Mouse (Mus musculus) adipocyte (in vitro differentiated cells): ENCODE data around the gene Klc1.
A peak's percentile ranks its signal among the peaks of the same experiment; 100 is the strongest.

Experiments
- DNase-seq: peaks from one replicate; pipeline ENCODE4 v3.0.0-alpha.2; 2016; ENCODE audit warnings: low spot score

Klc1 gene

DNA sequence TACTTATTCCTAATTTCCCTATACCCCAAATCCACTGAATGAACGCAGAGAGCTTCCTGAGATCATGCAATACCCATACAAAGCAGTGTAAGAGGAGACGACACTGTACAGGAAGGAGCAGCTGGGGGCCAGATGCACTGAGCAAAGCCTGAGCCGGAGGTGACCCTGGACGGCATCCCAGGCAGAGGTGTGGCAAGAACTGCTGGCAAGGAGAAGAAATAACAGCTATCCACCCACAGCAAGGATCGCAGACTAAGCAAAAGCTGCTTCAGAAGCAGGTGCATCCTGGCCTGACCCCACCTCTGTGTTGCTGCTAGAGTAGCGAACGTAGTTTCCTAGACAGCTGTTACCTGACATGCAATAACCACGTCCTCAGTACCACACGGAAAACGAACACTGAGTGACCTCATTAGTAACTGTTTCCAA is 94.4 kb downstream of the Klc1 start:
- DNase-seq = peak; percentile 21

DNA sequence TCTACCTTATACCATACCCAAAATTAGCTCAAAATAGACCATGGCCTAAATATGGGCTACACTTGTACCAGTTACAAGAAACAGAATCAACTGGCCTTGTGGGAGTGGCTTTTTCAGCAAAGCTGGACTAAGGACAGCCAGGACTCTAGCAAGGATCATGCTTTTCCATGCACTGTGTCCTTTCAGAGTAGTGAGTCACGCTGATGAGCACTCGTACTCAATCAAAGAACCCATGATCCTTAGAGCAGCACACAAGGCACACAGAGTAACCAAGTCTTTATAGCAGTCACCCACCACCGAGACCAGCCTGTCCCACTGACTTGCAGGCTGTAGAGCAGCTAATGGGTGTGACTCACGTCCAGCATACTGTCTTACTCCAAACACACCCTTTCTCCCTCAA is 94.9 kb downstream of the Klc1 start:
- DNase-seq = no peak

GRCm38 (mm10) chr12:111855448-111855847 is 96.8 kb downstream of the Klc1 start:
- DNase-seq = no peak
